Mouse (Mus musculus): Measurements from ENCODE around the gene Musk. TPM values are rescaled to one million over a fixed set of nuclear protein-coding genes. Genes with fewer than 3 reads are reported as not detected.

Gene Musk
- polyA plus RNA-seq, 1 experiment = 17.5 TPM

Other genes with a start within 250 kb of the Musk start
- 0.08 TPM for gene Svep1, start 79.1 kb upstream of the Musk start, polyA plus RNA-seq (2012; fragmentation: generic; extraction: Trizol)

Data from myocyte (in vitro differentiated cells).